Mouse (Mus musculus): ENCODE results near the gene Plekha8. TPM values are rescaled to one million over a fixed set of nuclear protein-coding genes. Genes with fewer than 3 reads are reported as not detected.

The Plekha8 gene
- polyA plus RNA-seq, 1 experiment, result 2.0 TPM

- 5% methylated on average over 6 of the region's 6 CpGs for whole genome bisulfite sequencing
- Histone ChIP-seq H3K4me1 (ENCODE audit: control insufficient read depth, insufficient read depth, low read length) (no peaks in the 10 kb centered on the region), H3K4me3 (replicated peaks; ENCODE audit: control insufficient read depth, low read depth, low read length) (no peak overlapping the region), H3K27ac (ENCODE audit: control insufficient read depth, insufficient read depth, low read depth, low read length, poor library complexity) (no peak overlapping the region)
- TF ChIP-seq CTCF (IDR thresholded peaks at IDR 0.05; ENCODE audit: control insufficient read depth, insufficient read depth, low read length) (no peak), POLR2A (IDR thresholded peaks at IDR 0.05; ENCODE audit: borderline replicate concordance, control insufficient read depth, low read depth, low read length) (no peak)
Observed at GRCm38 (mm10) chr6:54566546-54566919, 28.4 kb upstream of the Plekha8 start.

- no peak for TF ChIP-seq POLR2A (IDR thresholded peaks at IDR 0.05; ENCODE audit: borderline replicate concordance, control insufficient read depth, low read depth, low read length)
Observed at GRCm38 (mm10) chr6:54569776-54570175, 25.1 kb upstream of the Plekha8 start.

GRCm38 (mm10) chr6:54573218-54573955 lies 21.5 kb upstream of the Plekha8 start:
- no peak for TF ChIP-seq POLR2A (IDR thresholded peaks at IDR 0.05; ENCODE audit: borderline replicate concordance, control insufficient read depth, low read depth, low read length)
- TF ChIP-seq CTCF (IDR thresholded peaks at IDR 0.05; ENCODE audit: control insufficient read depth, insufficient read depth, low read length), result no peak
- H3K27ac ChIP-seq (ENCODE audit: control insufficient read depth, insufficient read depth, low read depth, low read length, poor library complexity), result no peak overlapping the region
- no peak overlapping the region for H3K4me3 ChIP-seq (replicated peaks; ENCODE audit: control insufficient read depth, low read depth, low read length)
- 35% methylated on average over 6 of the region's 6 CpGs for WGBS
- H3K4me1 ChIP-seq (ENCODE audit: control insufficient read depth, insufficient read depth, low read length), result no peaks in the 10 kb centered on the region

More at GRCm38 (mm10) chr6:54569776-54570175, 25.1 kb upstream of the Plekha8 start:
- no peaks in the 10 kb centered on the region for H3K4me1 ChIP-seq (ENCODE audit: control insufficient read depth, insufficient read depth, low read length)
- no peak overlapping the region for H3K27ac ChIP-seq (ENCODE audit: control insufficient read depth, insufficient read depth, low read depth, low read length, poor library complexity)
- H3K4me3 ChIP-seq (replicated peaks; ENCODE audit: control insufficient read depth, low read depth, low read length), result no peak overlapping the region
- WGBS, result 77% methylated on average over 7 of the region's 7 CpGs

GRCm38 (mm10) chr6:54586175-54586574 lies 8.7 kb upstream of the Plekha8 start:
- no peak for TF ChIP-seq POLR2A (IDR thresholded peaks at IDR 0.05; ENCODE audit: borderline replicate concordance, control insufficient read depth, low read depth, low read length)
- TF ChIP-seq CTCF (IDR thresholded peaks at IDR 0.05; ENCODE audit: control insufficient read depth, insufficient read depth, low read length), result peak; percentile 15; the same call in 1 of the 2 replicates
- WGBS, result 12% methylated on average over 2 of the region's 2 CpGs
- Histone ChIP-seq H3K4me3 (replicated peaks; ENCODE audit: control insufficient read depth, low read depth, low read length) (no peak overlapping the region), H3K4me1 (ENCODE audit: control insufficient read depth, insufficient read depth, low read length) (no peaks in the 10 kb centered on the region), H3K27ac (ENCODE audit: control insufficient read depth, insufficient read depth, low read depth, low read length, poor library complexity) (no peak overlapping the region)

GRCm38 (mm10) chr6:54586911-54587310 lies 8.0 kb upstream of the Plekha8 start:
- no peaks in the 10 kb centered on the region for H3K4me1 ChIP-seq (ENCODE audit: control insufficient read depth, insufficient read depth, low read length)
- TF ChIP-seq POLR2A (IDR thresholded peaks at IDR 0.05; ENCODE audit: borderline replicate concordance, control insufficient read depth, low read depth, low read length) (no peak), CTCF (IDR thresholded peaks at IDR 0.05; ENCODE audit: control insufficient read depth, insufficient read depth, low read length) (no peak)
- no peak overlapping the region for H3K27ac ChIP-seq (ENCODE audit: control insufficient read depth, insufficient read depth, low read depth, low read length, poor library complexity)
- WGBS, result 85% methylated on average over 8 of the region's 8 CpGs
- no peak overlapping the region for H3K4me3 ChIP-seq (replicated peaks; ENCODE audit: control insufficient read depth, low read depth, low read length)

- H3K4me1 ChIP-seq (ENCODE audit: control insufficient read depth, insufficient read depth, low read length), result no peaks in the 10 kb centered on the region
- no peak for TF ChIP-seq CTCF (IDR thresholded peaks at IDR 0.05; ENCODE audit: control insufficient read depth, insufficient read depth, low read length)
- no peak for TF ChIP-seq POLR2A (IDR thresholded peaks at IDR 0.05; ENCODE audit: borderline replicate concordance, control insufficient read depth, low read depth, low read length)
- no peak overlapping the region for H3K4me3 ChIP-seq (replicated peaks; ENCODE audit: control insufficient read depth, low read depth, low read length)
- H3K27ac ChIP-seq (ENCODE audit: control insufficient read depth, insufficient read depth, low read depth, low read length, poor library complexity), result no peak overlapping the region
- WGBS, result 64% methylated on average over 4 of the region's 4 CpGs
Observed at GRCm38 (mm10) chr6:54587683-54588082, 7.2 kb upstream of the Plekha8 start.

- H3K4me3 ChIP-seq (replicated peaks; ENCODE audit: control insufficient read depth, low read depth, low read length), result no peak overlapping the region
- H3K27ac ChIP-seq (ENCODE audit: control insufficient read depth, insufficient read depth, low read depth, low read length, poor library complexity), result no peak overlapping the region
- TF ChIP-seq POLR2A (IDR thresholded peaks at IDR 0.05; ENCODE audit: borderline replicate concordance, control insufficient read depth, low read depth, low read length), result no peak
- TF ChIP-seq CTCF (IDR thresholded peaks at IDR 0.05; ENCODE audit: control insufficient read depth, insufficient read depth, low read length), result no peak
- no peaks in the 10 kb centered on the region for H3K4me1 ChIP-seq (ENCODE audit: control insufficient read depth, insufficient read depth, low read length)
- WGBS, result 61% methylated on average over 1 of the region's 1 CpGs
Observed at GRCm38 (mm10) chr6:54588212-54588611, 6.7 kb upstream of the Plekha8 start.

GRCm38 (mm10) chr6:54590691-54591090 lies 4.2 kb upstream of the Plekha8 start:
- no peak overlapping the region for H3K27ac ChIP-seq (ENCODE audit: control insufficient read depth, insufficient read depth, low read depth, low read length, poor library complexity)
- WGBS, result 77% methylated on average over 2 of the region's 2 CpGs
- TF ChIP-seq CTCF (IDR thresholded peaks at IDR 0.05; ENCODE audit: control insufficient read depth, insufficient read depth, low read length), result no peak
- no peak for TF ChIP-seq POLR2A (IDR thresholded peaks at IDR 0.05; ENCODE audit: borderline replicate concordance, control insufficient read depth, low read depth, low read length)
- no peaks in the 10 kb centered on the region for H3K4me1 ChIP-seq (ENCODE audit: control insufficient read depth, insufficient read depth, low read length)
- H3K4me3 ChIP-seq (replicated peaks; ENCODE audit: control insufficient read depth, low read depth, low read length), result no peak overlapping the region

- no peak for TF ChIP-seq POLR2A (IDR thresholded peaks at IDR 0.05; ENCODE audit: borderline replicate concordance, control insufficient read depth, low read depth, low read length)
- no peaks in the 10 kb centered on the region for H3K4me1 ChIP-seq (ENCODE audit: control insufficient read depth, insufficient read depth, low read length)
- no peak overlapping the region for H3K4me3 ChIP-seq (replicated peaks; ENCODE audit: control insufficient read depth, low read depth, low read length)
- H3K27ac ChIP-seq (ENCODE audit: control insufficient read depth, insufficient read depth, low read depth, low read length, poor library complexity), result no peak overlapping the region
- WGBS, result 62% methylated on average over 6 of the region's 6 CpGs
Observed at GRCm38 (mm10) chr6:54591778-54592177, 3.1 kb upstream of the Plekha8 start.

Measured in bone marrow, adult 2 months (tissue).